In genomic region chr13:91956474-91956873, GRCm38 (mm10) we compare ENCODE assay signal across 20 mouse cellular contexts.
DNase-seq lines count a peak whose midpoint lies in the region; ATAC-seq and TF ChIP-seq lines count a peak whose summit lies in the region.
"Had no signal": no experiment of that assay in that cellular context is flagged by ENCODE, and none has a peak within 500 bp of the region (broad histone marks: within the 10 kb centered on the region; RNA-seq: fewer than 3 reads in every experiment).

No protein-coding gene starts in this region.

- H3K4me3 ChIP-seq in kidney, postnatal 0 days (replicated peaks; ENCODE audit: low read depth, low read length) = no peak overlapping the region
- H3K4me3 ChIP-seq in myocyte = no peak overlapping the region
- no peak overlapping the region for H3K4me3 ChIP-seq in midbrain, embryonic 15.5 days
- H3K4me3 ChIP-seq: forebrain, embryonic 10.5 days; heart, embryonic 10.5 days; hindbrain, embryonic 15.5 days; liver, embryonic 15.5 days; neural tube, embryonic 15.5 days had no signal

- no peak overlapping the region for H3K27ac ChIP-seq in kidney, postnatal 0 days
- no peak overlapping the region for H3K27ac ChIP-seq in midbrain, embryonic 15.5 days
- H3K27ac ChIP-seq: forebrain, embryonic 10.5 days; heart, embryonic 10.5 days; hindbrain, embryonic 15.5 days; liver, embryonic 15.5 days; macrophage; neural tube, embryonic 15.5 days had no signal

- no peaks in the 10 kb centered on the region for H3K4me1 ChIP-seq in kidney, postnatal 0 days (replicated peaks; ENCODE audit: insufficient read depth, low read length)
- no peaks in the 10 kb centered on the region for H3K4me1 ChIP-seq in midbrain, embryonic 15.5 days
- H3K4me1 ChIP-seq: forebrain, embryonic 10.5 days; heart, embryonic 10.5 days; hindbrain, embryonic 15.5 days; liver, embryonic 15.5 days; neural tube, embryonic 15.5 days had no signal

- H3K9ac ChIP-seq in kidney, postnatal 0 days (ENCODE audit: low read depth, low read length) = no peak overlapping the region
- no peak overlapping the region for H3K9ac ChIP-seq in midbrain, embryonic 15.5 days
- H3K9ac ChIP-seq: hindbrain, embryonic 15.5 days; liver, embryonic 15.5 days; neural tube, embryonic 15.5 days had no signal

- POLR2A ChIA-PET in Patski (lab: Charles Lee) = no interaction called here

- H3K9me3 ChIP-seq in kidney, postnatal 0 days (replicated peaks; ENCODE audit: low read length) = no peaks in the 10 kb centered on the region
- H3K9me3 ChIP-seq in midbrain, embryonic 15.5 days = no peaks in the 10 kb centered on the region
- H3K9me3 ChIP-seq: forebrain, embryonic 10.5 days; heart, embryonic 10.5 days; hindbrain, embryonic 15.5 days; liver, embryonic 15.5 days; neural tube, embryonic 15.5 days had no signal

- H3K79me2 ChIP-seq in myocyte (ENCODE audit: control insufficient read depth, insufficient read depth) = no peaks in the 10 kb centered on the region

- no peaks in the 10 kb centered on the region for H3K36me3 ChIP-seq in kidney, postnatal 0 days (ENCODE audit: insufficient read depth, low read length)
- no peaks in the 10 kb centered on the region for H3K36me3 ChIP-seq in myocyte (ENCODE audit: control insufficient read depth, insufficient read depth)
- H3K36me3 ChIP-seq in midbrain, embryonic 15.5 days (replicated peaks) = no peaks in the 10 kb centered on the region
- H3K36me3 ChIP-seq: forebrain, embryonic 10.5 days; heart, embryonic 10.5 days; hindbrain, embryonic 15.5 days; liver, embryonic 15.5 days; neural tube, embryonic 15.5 days had no signal

- no peak for TF ChIP-seq CTCF in kidney, postnatal 0 days (IDR thresholded peaks at IDR 0.05; ENCODE audit: low read depth)
- TF ChIP-seq CTCF in Patski (IDR thresholded peaks at IDR 0.05) = no peak

- H3K4me2 ChIP-seq in kidney, postnatal 0 days (ENCODE audit: low read length) = no peak overlapping the region
- peak overlapping the region; percentile 50 for H3K4me2 ChIP-seq in myocyte (ENCODE audit: low read depth)
- no peak overlapping the region for H3K4me2 ChIP-seq in midbrain, embryonic 15.5 days
- H3K4me2 ChIP-seq: hindbrain, embryonic 15.5 days; liver, embryonic 15.5 days; midbrain, embryonic 11.5 days; neural tube, embryonic 15.5 days had no signal

- CTCF ChIA-PET in Patski (lab: Charles Lee) = interaction anchor here (1.3 to 1.4 kb wide), 2 partner anchors 10 to 17 kb away, joined by 3 read pairs; no protein-coding TSS in a partner anchor

- no peak for ATAC-seq in kidney, postnatal 0 days (replicated peaks; ENCODE audit: low FRiP score, low read depth)
- ATAC-seq in Patski = peak; percentile 26
- no peak for ATAC-seq in midbrain, embryonic 15.5 days (replicated peaks)

- peak; percentile 38 for DNase-seq in kidney, postnatal 0 days (ENCODE audit: low spot score)
- no peak for DNase-seq in kidney, postnatal 4 days
- DNase-seq in Muller cell, postnatal 12 days (ENCODE audit: inconsistent ontology term) = peak; percentile 66
- no peak for DNase-seq in Patski (ENCODE audit: low read depth, low spot score)
- no peak for DNase-seq in natural killer cell, adult 2 months (ENCODE audit: low spot score in 2 of 2)
- DNase-seq: adrenal gland, postnatal 10 days; cerebellum, adult 11 months; gastrocnemius, postnatal 36 days; kidney, adult 9 months; right cerebral cortex, postnatal 4 days; thymus, adult 18-20 months had no signal

- in situ Hi-C loops in Patski (cut with MboI; ENCODE audit: low pct_unique_long_range_greater_than_20kb) = no loop called here

- TF ChIP-seq POLR2A in myocyte (IDR thresholded peaks at IDR 0.05; ENCODE audit: insufficient read length, low read depth) = no peak

- no peaks in the 10 kb centered on the region for H3K27me3 ChIP-seq in kidney, postnatal 0 days (ENCODE audit: insufficient read depth, low read length)
- H3K27me3 ChIP-seq in Patski (no peaks in the 10 kb centered on the region), myocyte (ENCODE audit: control insufficient read depth, insufficient read depth, insufficient read length) (no peaks in the 10 kb centered on the region)
- H3K27me3 ChIP-seq in midbrain, embryonic 15.5 days (replicated peaks) = no peaks in the 10 kb centered on the region
- H3K27me3 ChIP-seq: hindbrain, embryonic 15.5 days; liver, embryonic 15.5 days; neural tube, embryonic 15.5 days had no signal

- no peak overlapping the region for H3ac ChIP-seq in myocyte (ENCODE audit: control insufficient read depth, insufficient read length)

TF ChIP-seq in myocyte, 11 proteins besides CTCF, POLR2A, EP300 and RAD21:
- TF ChIP-seq MYOD1 (IDR thresholded peaks at IDR 0.05; ENCODE audit: control insufficient read depth in 1 of 3, insufficient read length in 2 of 3, low read depth in 2 of 3) (peak in 2 of 3 experiments; percentile 74 to 75), TCF3 (IDR thresholded peaks at IDR 0.05; ENCODE audit: insufficient read length, low read depth) (no peak), SRF (IDR thresholded peaks at IDR 0.05; ENCODE audit: control insufficient read depth, insufficient read length, low read depth) (no peak), REST (IDR thresholded peaks at IDR 0.05; ENCODE audit: insufficient read depth, insufficient read length) (no peak), USF1 (IDR thresholded peaks at IDR 0.05; ENCODE audit: low read depth) (no peak), TCF12 (IDR thresholded peaks at IDR 0.05; ENCODE audit: insufficient read depth, poor library complexity, severe bottlenecking) (no peak), E2F4 (IDR thresholded peaks at IDR 0.05; ENCODE audit: insufficient read depth) (no peak), POLR2AphosphoS2 (IDR thresholded peaks at IDR 0.05; ENCODE audit: insufficient read length, low read depth) (no peak), MYOG (IDR thresholded peaks at IDR 0.05; ENCODE audit: control insufficient read depth in 1 of 3, insufficient read depth in 1 of 3, insufficient read length in 2 of 3, low read depth in 2 of 3) (peak in 2 of 3 experiments; percentile 64 to 82), MAX (IDR thresholded peaks at IDR 0.05; ENCODE audit: low read depth) (no peak)
TF ChIP-seq in myocyte: peak in this region for 2.

Comparison
In these comparisons a context has a peak if more than half of its experiments do, and no peak if none do; other contexts are left out.
1. DNase-seq: peak in kidney, postnatal 0 days (single experiment) and Muller cell, postnatal 12 days (single experiment); none in kidney, postnatal 4 days (0 of 2), Patski (single experiment) and natural killer cell, adult 2 months (0 of 2).